Mouse (Mus musculus): ENCODE results near the gene Ddx39b. TPM values are rescaled to one million over a fixed set of nuclear protein-coding genes. Genes with fewer than 3 reads are reported as not detected.

The Ddx39b gene
- polyA plus RNA-seq, 1 experiment from 2014 or later, result 569 TPM

GRCm38 (mm10) chr17:35197126-35197525 is 44.4 kb upstream of the Ddx39b start:
- Histone ChIP-seq H3K27ac (ENCODE audit: low read depth) (no peak overlapping the region), H3K36me3 (ENCODE audit: insufficient read depth) (no peaks in the 10 kb centered on the region), H3K9ac (no peak overlapping the region), H3K4me3 (ENCODE audit: low read depth, low read length) (no peak overlapping the region), H3K4me1 (ENCODE audit: insufficient read depth) (no peaks in the 10 kb centered on the region; the same call in none of the 2 replicates), H3K27me3 (ENCODE audit: insufficient read depth, low read length) (peaks cover 43% of the 10 kb centered on the region), H3K4me2 (no peak overlapping the region), H3K9me3 (ENCODE audit: low read depth, low read length) (no peaks in the 10 kb centered on the region)
- DNase-seq (no peak), ATAC-seq (ENCODE audit: insufficient read depth) (no peak)
- TF ChIP-seq CTCF (IDR thresholded peaks at IDR 0.05; ENCODE audit: low read depth), result no peak
- 42% methylated on average over 5 of the region's 6 CpGs for WGBS

- Histone ChIP-seq H3K9me3 (ENCODE audit: low read depth, low read length) (no peaks in the 10 kb centered on the region), H3K4me1 (ENCODE audit: insufficient read depth) (no peaks in the 10 kb centered on the region; the same call in none of the 2 replicates), H3K4me3 (ENCODE audit: low read depth, low read length) (no peak overlapping the region), H3K27ac (ENCODE audit: low read depth) (no peak overlapping the region), H3K9ac (no peak overlapping the region), H3K4me2 (no peak overlapping the region), H3K27me3 (ENCODE audit: insufficient read depth, low read length) (peaks cover 43% of the 10 kb centered on the region), H3K36me3 (ENCODE audit: insufficient read depth) (no peaks in the 10 kb centered on the region)
- no peak for TF ChIP-seq CTCF (IDR thresholded peaks at IDR 0.05; ENCODE audit: low read depth)
- no peak for DNase-seq
- ATAC-seq (ENCODE audit: insufficient read depth), result no peak
- WGBS, result 53% methylated on average over 7 of the region's 7 CpGs
Observed at GRCm38 (mm10) chr17:35198029-35198428, 43.5 kb upstream of the Ddx39b start.

DNA sequence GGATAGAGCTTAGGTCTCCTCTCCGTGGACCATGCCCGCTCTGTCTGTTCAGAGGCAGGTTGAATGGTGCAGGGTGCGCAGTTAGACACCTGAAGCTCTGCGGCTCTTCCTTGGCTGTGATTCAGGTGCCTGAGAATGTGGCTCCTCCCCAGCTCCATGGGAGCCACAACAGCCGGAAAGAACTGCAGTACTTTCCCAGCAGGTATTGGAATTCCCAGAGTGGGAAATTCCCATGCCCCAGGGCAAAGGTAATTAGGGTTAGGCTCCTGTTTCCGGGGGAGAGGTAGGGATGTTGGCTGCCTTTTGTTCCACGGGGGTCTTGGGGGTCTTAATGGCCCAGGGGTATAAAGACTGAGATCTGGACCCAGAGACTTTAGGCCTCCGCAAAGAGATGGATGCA is 42.6 kb upstream of the Ddx39b start:
- Histone ChIP-seq H3K27me3 (ENCODE audit: insufficient read depth, low read length) (peaks cover 48% of the 10 kb centered on the region), H3K4me3 (ENCODE audit: low read depth, low read length) (no peak overlapping the region), H3K9me3 (ENCODE audit: low read depth, low read length) (no peaks in the 10 kb centered on the region), H3K4me2 (no peak overlapping the region), H3K9ac (no peak overlapping the region), H3K4me1 (ENCODE audit: insufficient read depth) (no peaks in the 10 kb centered on the region; the same call in none of the 2 replicates), H3K27ac (ENCODE audit: low read depth) (no peak overlapping the region), H3K36me3 (ENCODE audit: insufficient read depth) (no peaks in the 10 kb centered on the region)
- ATAC-seq (ENCODE audit: insufficient read depth) (no peak), DNase-seq (no peak)
- no peak for TF ChIP-seq CTCF (IDR thresholded peaks at IDR 0.05; ENCODE audit: low read depth)
- 28% methylated on average over 8 of the region's 8 CpGs for WGBS

DNA sequence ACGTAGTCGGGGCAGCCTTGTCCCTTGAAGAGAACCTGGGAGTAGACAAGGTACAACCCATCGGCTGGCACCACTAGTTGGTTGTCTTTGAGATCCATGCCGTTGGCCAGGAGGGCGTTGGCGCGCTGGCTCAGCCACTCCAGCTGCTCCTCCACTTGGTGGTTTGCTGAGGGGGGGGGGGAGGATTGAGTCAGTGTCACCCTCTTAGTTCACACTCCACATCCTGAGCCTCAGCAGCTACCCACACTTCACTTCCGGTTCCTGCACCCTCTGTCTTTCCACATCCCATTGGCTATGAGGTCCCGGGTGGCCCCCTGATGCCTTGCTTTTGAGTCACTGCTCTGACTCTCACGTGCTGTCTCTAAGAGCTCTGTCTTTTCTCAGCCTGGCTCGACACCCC is 41.1 kb upstream of the Ddx39b start:
- Histone ChIP-seq H3K4me2 (no peak overlapping the region), H3K4me1 (ENCODE audit: insufficient read depth) (no peaks in the 10 kb centered on the region; the same call in 1 of the 2 replicates), H3K27ac (ENCODE audit: low read depth) (no peak overlapping the region), H3K9ac (no peak overlapping the region), H3K36me3 (ENCODE audit: insufficient read depth) (no peaks in the 10 kb centered on the region), H3K4me3 (ENCODE audit: low read depth, low read length) (no peak overlapping the region), H3K27me3 (ENCODE audit: insufficient read depth, low read length) (peaks cover 44% of the 10 kb centered on the region), H3K9me3 (ENCODE audit: low read depth, low read length) (no peaks in the 10 kb centered on the region)
- no peak for TF ChIP-seq CTCF (IDR thresholded peaks at IDR 0.05; ENCODE audit: low read depth)
- DNase-seq (no peak), ATAC-seq (ENCODE audit: insufficient read depth) (no peak)
- 70% methylated on average over 11 of the region's 11 CpGs for WGBS

DNA sequence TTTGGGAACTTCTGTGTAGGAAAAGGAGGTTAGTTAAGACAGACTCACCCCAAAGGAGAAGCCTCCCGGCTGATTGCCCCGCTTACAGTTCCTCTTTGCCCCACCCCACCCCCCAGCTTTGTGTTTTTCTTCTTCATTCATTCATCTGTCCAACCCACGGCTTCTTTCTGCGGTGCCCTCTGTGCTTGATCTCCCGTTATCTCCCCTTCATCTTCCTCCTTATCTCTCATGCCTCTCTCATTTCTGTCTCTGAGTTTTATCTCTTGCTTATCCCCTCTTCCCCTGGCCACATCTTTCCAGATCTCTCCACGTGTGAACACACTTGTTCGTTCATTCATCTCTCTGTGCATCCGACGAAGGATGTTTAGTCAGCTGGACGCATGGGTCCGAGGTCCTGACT is 40.4 kb upstream of the Ddx39b start:
- Histone ChIP-seq H3K4me3 (ENCODE audit: low read depth, low read length) (0 out of 2 replicates have a peak overlapping the region, but pooled peaks have one; percentile 1), H3K4me1 (ENCODE audit: insufficient read depth) (no peaks in the 10 kb centered on the region), H3K4me2 (no peak overlapping the region), H3K9me3 (ENCODE audit: low read depth, low read length) (no peaks in the 10 kb centered on the region), H3K9ac (no peak overlapping the region), H3K36me3 (ENCODE audit: insufficient read depth) (no peaks in the 10 kb centered on the region), H3K27me3 (ENCODE audit: insufficient read depth, low read length) (peaks cover 37% of the 10 kb centered on the region), H3K27ac (ENCODE audit: low read depth) (no peak overlapping the region)
- TF ChIP-seq CTCF (IDR thresholded peaks at IDR 0.05; ENCODE audit: low read depth), result no peak
- WGBS, result 46% methylated on average over 11 of the region's 11 CpGs
- DNase-seq, result no peak
- ATAC-seq (ENCODE audit: insufficient read depth), result no peak

GRCm38 (mm10) chr17:35201787-35202186 is 39.8 kb upstream of the Ddx39b start, which contains the start of gene Tnf:
Gene Tnf, minus strand, starts transcription at chr17:35202007.
- Histone ChIP-seq H3K4me3 (ENCODE audit: low read depth, low read length) (0 out of 2 replicates have a peak within 1 kb of the TSS, but pooled peaks have one; percentile 1), H3K27ac (ENCODE audit: low read depth) (no peak within 1 kb of the TSS), H3K36me3 (ENCODE audit: insufficient read depth) (no peaks in the 10 kb centered on the region), H3K9ac (no peak within 1 kb of the TSS), H3K9me3 (ENCODE audit: low read depth, low read length) (no peaks in the 10 kb centered on the region), H3K27me3 (ENCODE audit: insufficient read depth, low read length) (peaks cover 30% of the 10 kb centered on the region), H3K4me1 (ENCODE audit: insufficient read depth) (no peaks in the 10 kb centered on the region), H3K4me2 (no peak within 1 kb of the TSS)
- TF ChIP-seq CTCF (IDR thresholded peaks at IDR 0.05; ENCODE audit: low read depth), result no peak
- WGBS, result 38% methylated on average over 13 of the region's 13 CpGs
- DNase-seq, result no peak
- ATAC-seq (ENCODE audit: insufficient read depth), result no peak

- Histone ChIP-seq H3K36me3 (ENCODE audit: insufficient read depth) (no peaks in the 10 kb centered on the region), H3K4me2 (no peak overlapping the region), H3K27ac (ENCODE audit: low read depth) (no peak overlapping the region), H3K9ac (no peak overlapping the region), H3K27me3 (ENCODE audit: insufficient read depth, low read length) (peaks cover 25% of the 10 kb centered on the region), H3K4me1 (ENCODE audit: insufficient read depth) (no peaks in the 10 kb centered on the region), H3K9me3 (ENCODE audit: low read depth, low read length) (no peaks in the 10 kb centered on the region), H3K4me3 (ENCODE audit: low read depth, low read length) (no peak overlapping the region)
- DNase-seq (no peak), ATAC-seq (ENCODE audit: insufficient read depth) (no peak)
- no peak for TF ChIP-seq CTCF (IDR thresholded peaks at IDR 0.05; ENCODE audit: low read depth)
- WGBS, result 74% methylated on average over 4 of the region's 4 CpGs
Observed at GRCm38 (mm10) chr17:35202442-35202841, 39.1 kb upstream of the Ddx39b start.
